In genomic region chr3:88624324-88624723, GRCm38 (mm10) we compare ENCODE assay signal across 8 mouse cellular contexts. TPM values are rescaled to one million over a fixed set of nuclear protein-coding genes. Genes with fewer than 3 reads are reported as not detected.
DNase-seq lines count a peak whose midpoint lies in the region; ATAC-seq and TF ChIP-seq lines count a peak whose summit lies in the region.

No protein-coding gene starts in this region.

- H3K4me1 ChIP-seq in heart, embryonic 13.5 days, result peaks cover 82% of the 10 kb centered on the region
- H3K4me1 ChIP-seq in brown adipose tissue, adult 24 weeks (ENCODE audit: control insufficient read depth, insufficient read depth, insufficient read length, low read length), result peaks cover 50% of the 10 kb centered on the region
- peaks cover 55 to 68% of the 10 kb centered on the region in 2 experiments for H3K4me1 ChIP-seq in heart, embryonic 14.5 days (ENCODE audit: control insufficient read depth in 2 of 2, insufficient read depth in 2 of 2, low read length in 2 of 2)
- peaks cover 98% of the 10 kb centered on the region for H3K4me1 ChIP-seq in liver, embryonic 15.5 days (replicated peaks)
- peaks cover 44% of the 10 kb centered on the region for H3K4me1 ChIP-seq in thymus, adult 2 months (replicated peaks; ENCODE audit: control insufficient read depth, insufficient read depth, low read length)
- peaks cover 55% of the 10 kb centered on the region for H3K4me1 ChIP-seq in lung, adult 2 months (ENCODE audit: control insufficient read depth, insufficient read depth, low read length)

- no peaks in the 10 kb centered on the region for H3K27me3 ChIP-seq in heart, embryonic 13.5 days (replicated peaks)
- no peaks in the 10 kb centered on the region for H3K27me3 ChIP-seq in heart, embryonic 14.5 days (ENCODE audit: control insufficient read depth, insufficient read depth, low read length)
- H3K27me3 ChIP-seq in liver, embryonic 15.5 days, result 0 out of 2 replicates have a peak, but pooled peaks cover 8% of the 10 kb centered on the region
- H3K27me3 ChIP-seq in thymus, adult 2 months (ENCODE audit: control insufficient read depth, insufficient read depth, low read length), result no peaks in the 10 kb centered on the region

- TF ChIP-seq POLR2A in thymus, adult 2 months (IDR thresholded peaks at IDR 0.05; ENCODE audit: control insufficient read depth, extremely low read depth, insufficient read depth, low read length, poor library complexity), result no peak
- TF ChIP-seq POLR2A in lung, adult 2 months (IDR thresholded peaks at IDR 0.05; ENCODE audit: borderline replicate concordance, extremely low read depth, low read depth, low read length), result no peak

- peaks cover 26% of the 10 kb centered on the region for H3K36me3 ChIP-seq in heart, embryonic 13.5 days
- H3K36me3 ChIP-seq in heart, embryonic 14.5 days (ENCODE audit: control insufficient read depth, insufficient read depth, low read length), result peaks cover 38% of the 10 kb centered on the region
- H3K36me3 ChIP-seq in liver, embryonic 15.5 days (replicated peaks), result peaks cover 7% of the 10 kb centered on the region; the same call in 1 of the 2 replicates
- H3K36me3 ChIP-seq in thymus, adult 2 months (ENCODE audit: control insufficient read depth, insufficient read depth, low read length), result peaks cover 2% of the 10 kb centered on the region; the same call in 1 of the 2 replicates

- no peak for TF ChIP-seq CTCF in thymus, adult 2 months (IDR thresholded peaks at IDR 0.05; ENCODE audit: borderline replicate concordance, control insufficient read depth, extremely low read depth, insufficient read depth, low read length, poor library complexity)
- TF ChIP-seq CTCF in lung, adult 2 months (IDR thresholded peaks at IDR 0.05; ENCODE audit: insufficient read depth, low read length), result no peak

- peak overlapping the region; percentile 99 for H3K27ac ChIP-seq in heart, embryonic 13.5 days (replicated peaks)
- peak overlapping the region; percentile 88 for H3K27ac ChIP-seq in brown adipose tissue, adult 24 weeks (replicated peaks; ENCODE audit: low read depth, low read length)
- H3K27ac ChIP-seq in heart, embryonic 14.5 days (replicated peaks in 1 of 2; ENCODE audit: control insufficient read depth in 1 of 2, insufficient read depth in 1 of 2, low read depth in 2 of 2, low read length in 2 of 2), result peak overlapping the region in 1 of 2 experiments; percentile 99; a peak in 2 of 4 replicates
- peak overlapping the region; percentile 80; the same call in 1 of the 2 replicates for H3K27ac ChIP-seq in liver, embryonic 15.5 days (replicated peaks)
- no peak overlapping the region for H3K27ac ChIP-seq in thymus, adult 2 months (ENCODE audit: control insufficient read depth, insufficient read depth, low read length)

- WGBS in heart, embryonic 13.5 days, result 37% methylated on average over 4 of the region's 4 CpGs
- 38% methylated on average over 4 of the region's 4 CpGs for WGBS in heart, embryonic 14.5 days
- WGBS in liver, embryonic 15.5 days (ENCODE audit: insufficient replicate concordance), result 15% methylated on average over 4 of the region's 4 CpGs
- WGBS in thymus, adult 2 months, result 16% methylated on average over 4 of the region's 4 CpGs
- WGBS in lung, adult 2 months, result 6% methylated on average over 4 of the region's 4 CpGs

- intact Hi-C loops in heart, postnatal 10 days (cut with DNase I), result loop anchor here (2.0 kb wide), 1 partner anchor 16 kb away; no protein-coding TSS in a partner anchor

- ATAC-seq in heart, embryonic 13.5 days (ENCODE audit: extremely low read depth, insufficient number of reproducible peaks, low FRiP score, low TSS enrichment), result no peak
- no peak for ATAC-seq in heart, embryonic 14.5 days (ENCODE audit: insufficient number of reproducible peaks, insufficient read depth, low FRiP score, low read depth)
- no peak for ATAC-seq in liver, embryonic 15.5 days (ENCODE audit: insufficient read depth)

- H3K4me3 ChIP-seq in heart, embryonic 13.5 days, result peak overlapping the region; percentile 93
- H3K4me3 ChIP-seq in brown adipose tissue, adult 24 weeks (ENCODE audit: insufficient read depth, low read depth, low read length), result peak overlapping the region; percentile 88
- peak overlapping the region; percentile 9 to 89; a peak in 3 of 4 replicates for H3K4me3 ChIP-seq in heart, embryonic 14.5 days (ENCODE audit: control insufficient read depth in 1 of 2, insufficient read depth in 1 of 2, low read depth in 1 of 2, low read length in 2 of 2)
- H3K4me3 ChIP-seq in liver, embryonic 15.5 days (replicated peaks), result peak overlapping the region; percentile 73
- no peak overlapping the region for H3K4me3 ChIP-seq in thymus, adult 2 months (ENCODE audit: control insufficient read depth, insufficient read depth, low read length)
- no peak overlapping the region for H3K4me3 ChIP-seq in lung, adult 2 months (replicated peaks; ENCODE audit: extremely low read depth, low read depth, low read length)

- H3K9ac ChIP-seq in heart, embryonic 13.5 days, result peak overlapping the region; percentile 98
- peak overlapping the region; percentile 98 for H3K9ac ChIP-seq in heart, embryonic 14.5 days (ENCODE audit: low read length)
- no peak overlapping the region for H3K9ac ChIP-seq in liver, embryonic 15.5 days

- no peaks in the 10 kb centered on the region for H3K9me3 ChIP-seq in heart, embryonic 13.5 days
- H3K9me3 ChIP-seq in heart, embryonic 14.5 days (ENCODE audit: control insufficient read depth, low read length), result no peaks in the 10 kb centered on the region
- H3K9me3 ChIP-seq in liver, embryonic 15.5 days (replicated peaks), result no peaks in the 10 kb centered on the region

- peak overlapping the region; percentile 73 for H3K4me2 ChIP-seq in heart, embryonic 13.5 days
- peak overlapping the region; percentile 77 for H3K4me2 ChIP-seq in heart, embryonic 14.5 days (ENCODE audit: low read length)
- peak overlapping the region; percentile 99 for H3K4me2 ChIP-seq in liver, embryonic 15.5 days

- no peak for DNase-seq in heart, postnatal 10 days
- DNase-seq in thymus, adult 2 months, result no peak
- no peak for DNase-seq in MN1 (ENCODE audit: low spot score)
- no peak for DNase-seq in lung, adult 2 months

RNA-seq across cellular contexts. Expression of gene Arhgef2, which starts 18.6 kb away (rescaled TPM):
- 73.1 and 73.4 TPM in 2 replicates for polyA plus RNA-seq in heart, embryonic 13.5 days (2015; fragmentation: Nextera tagmentation; extraction: Ambion mirVana)
- total RNA-seq in heart, postnatal 10 days (2021), result 10 to 100 TPM; 89.5 to 96.3 TPM
- polyA plus RNA-seq in brown adipose tissue, adult 24 weeks (2012; ENCODE audit: insufficient read depth, insufficient read length, missing spikeins), result 13.7 and 23.6 TPM in 2 replicates
- polyA plus RNA-seq in heart, embryonic 14.5 days (2014; fragmentation: Nextera tagmentation; extraction: Ambion mirVana), result 92.6 and 94.2 TPM in 2 replicates
- polyA plus RNA-seq in liver, embryonic 15.5 days (2015; fragmentation: Nextera tagmentation; extraction: Ambion mirVana), result 14.4 and 15.0 TPM in 2 replicates
- polyA plus RNA-seq in thymus, adult 2 months (2012; rRNA removed), result 164 and 192 TPM in 2 replicates
- polyA plus RNA-seq in lung, adult 2 months (2012; rRNA removed), result 186 and 233 TPM in 2 replicates

RNA-seq across cellular contexts. Expression of gene Rxfp4, which starts 28.6 kb away (rescaled TPM):
- not detected in 2 replicates for polyA plus RNA-seq in heart, embryonic 13.5 days (2015; fragmentation: Nextera tagmentation; extraction: Ambion mirVana)
- not detected for total RNA-seq in heart, postnatal 10 days (2021)
- polyA plus RNA-seq in brown adipose tissue, adult 24 weeks (2012; ENCODE audit: insufficient read depth, insufficient read length, missing spikeins), result not detected in 2 replicates
- not detected in 2 replicates for polyA plus RNA-seq in heart, embryonic 14.5 days (2014; fragmentation: Nextera tagmentation; extraction: Ambion mirVana)
- polyA plus RNA-seq in liver, embryonic 15.5 days (2015; fragmentation: Nextera tagmentation; extraction: Ambion mirVana), result not detected in 2 replicates
- polyA plus RNA-seq in thymus, adult 2 months (2012; rRNA removed), result not detected in 2 replicates
- polyA plus RNA-seq in lung, adult 2 months (2012; rRNA removed), result 0.41 and 0.76 TPM in 2 replicates

RNA-seq across cellular contexts. Expression of gene Ssr2, which starts 48.6 kb away (rescaled TPM):
- 173 and 202 TPM in 2 replicates for polyA plus RNA-seq in heart, embryonic 13.5 days (2015; fragmentation: Nextera tagmentation; extraction: Ambion mirVana)
- total RNA-seq in heart, postnatal 10 days (2021), result 100 to 1,000 TPM; 127 to 130 TPM
- 84.2 and 89.0 TPM in 2 replicates for polyA plus RNA-seq in brown adipose tissue, adult 24 weeks (2012; ENCODE audit: insufficient read depth, insufficient read length, missing spikeins)
- polyA plus RNA-seq in heart, embryonic 14.5 days (2014; fragmentation: Nextera tagmentation; extraction: Ambion mirVana), result 178 and 181 TPM in 2 replicates
- polyA plus RNA-seq in liver, embryonic 15.5 days (2015; fragmentation: Nextera tagmentation; extraction: Ambion mirVana), result 190 and 206 TPM in 2 replicates
- polyA plus RNA-seq in thymus, adult 2 months (2012; rRNA removed), result 196 and 206 TPM in 2 replicates
- polyA plus RNA-seq in lung, adult 2 months (2012; rRNA removed), result 139 and 188 TPM in 2 replicates

Comparison
In these comparisons a context has a peak if more than half of its experiments do, and no peak if none do; other contexts are left out.
1. H3K4me3 ChIP-seq: peak in heart, embryonic 13.5 days (single experiment), brown adipose tissue, adult 24 weeks (single experiment), heart, embryonic 14.5 days (2 of 2) and liver, embryonic 15.5 days (single experiment); none in thymus, adult 2 months (single experiment) and lung, adult 2 months (single experiment).
2. Peak in every context shown above with its lines, with median percentiles within 50 percentile points of each other: H3K4me2 ChIP-seq.